Mouse (Mus musculus) CH12.LX (cell line): Measurements from ENCODE around the gene Lhcgr. TPM values are rescaled to one million over a fixed set of nuclear protein-coding genes. Genes with fewer than 3 reads are reported as not detected.

Experiments used
- DNase-seq: peaks from one replicate; pipeline ENCODE4 v3.0.0-alpha.2; 2013; ENCODE audit errors: extremely low read depth
- H3K27ac ChIP-seq: 2 replicates; pipeline ENCODE4 v1.5.1; 2012; ENCODE audit warnings: low read depth, mild to moderate bottlenecking, control low read depth, moderate library complexity; ENCODE audit not compliant: insufficient read depth
- H3K27me3 ChIP-seq: replicated peaks from 2 replicates; pipeline ENCODE3; 2012; ENCODE audit warnings: inconsistent platforms
- H3K36me3 ChIP-seq, 2 experiments: replicated peaks in 1 of 2; 2 replicates each; pipeline versions ENCODE3 to v1.6.1; 2012; ENCODE audit warnings: inconsistent platforms in 1 of 2, low read length in 1 of 2, mild to moderate bottlenecking in 1 of 2, mixed read lengths in 1 of 2, moderate library complexity in 1 of 2; ENCODE audit not compliant: control insufficient read depth in 1 of 2, insufficient read depth in 1 of 2
- H3K4me1 ChIP-seq, 2 experiments: 2 replicates each; pipeline ENCODE4 v1.6.1; 2012; ENCODE audit warnings: inconsistent platforms in 1 of 2, moderate library complexity in 1 of 2; ENCODE audit not compliant: insufficient read depth in 2 of 2, control insufficient read depth in 1 of 2
- H3K4me2 ChIP-seq: 2 replicates; pipeline ENCODE4 v1.6.1; 2012; ENCODE audit warnings: low read depth, mild to moderate bottlenecking, control low read depth; ENCODE audit not compliant: poor library complexity, insufficient read depth, severe bottlenecking
- H3K4me3 ChIP-seq, 3 experiments: fragments of 150-350 bp in 1 of 3; sonication (generic) in 1 of 3; replicated peaks in 1 of 3; 2 replicates each; pipeline versions ENCODE3 to v1.5.1; 2011 to 2012; ENCODE audit warnings: low read depth in 2 of 3, low read length in 2 of 3, mild to moderate bottlenecking in 2 of 3, moderate library complexity in 2 of 3, control low read depth in 1 of 3, improper control_type of control experiment in 1 of 3, inconsistent platforms in 1 of 3, mixed read lengths in 1 of 3; ENCODE audit not compliant: poor library complexity in 1 of 3
- H3K79me2 ChIP-seq: replicated peaks from 2 replicates; pipeline ENCODE4 v1.6.1; 2012; ENCODE audit warnings: mild to moderate bottlenecking, moderate library complexity; ENCODE audit not compliant: control insufficient read depth, poor library complexity, insufficient read depth, severe bottlenecking; ENCODE audit errors: extremely low read depth
- H3K9ac ChIP-seq: 2 replicates; pipeline ENCODE4 v1.6.1; 2012; ENCODE audit warnings: low read depth, mild to moderate bottlenecking, control low read depth, moderate library complexity; ENCODE audit not compliant: insufficient read depth
- H3K9me3 ChIP-seq: replicated peaks from 2 replicates; pipeline ENCODE3; 2012; ENCODE audit warnings: low read length, inconsistent platforms, mixed read lengths
- CHD1 ChIP-seq: IDR thresholded peaks from 2 replicates; pipeline ENCODE4 v1.6.1; 2012; ENCODE audit warnings: low read depth, low read length, improper control_type of control experiment, inconsistent platforms
- E2F4 ChIP-seq: IDR thresholded peaks from 2 replicates; pipeline ENCODE4 v1.6.1; 2011; ENCODE audit warnings: low read depth, low read length, improper control_type of control experiment; ENCODE audit not compliant: insufficient replicate concordance
- ELF1 ChIP-seq: IDR thresholded peaks from 2 replicates; pipeline ENCODE4 v1.6.1; 2014; ENCODE audit warnings: low read depth, mild to moderate bottlenecking, inconsistent platforms, low read length, improper control_type of control experiment
- ETS1 ChIP-seq: conservative IDR thresholded peaks from 2 replicates; pipeline ENCODE4 v1.6.1; 2012; ENCODE audit warnings: low read depth, mild to moderate bottlenecking, inconsistent platforms, low read length, improper control_type of control experiment, moderate library complexity
- HCFC1 ChIP-seq: IDR thresholded peaks from 2 replicates; pipeline ENCODE4 v1.6.1; 2012; ENCODE audit warnings: low read depth, mild to moderate bottlenecking, inconsistent platforms, low read length, improper control_type of control experiment
- JUN ChIP-seq: IDR thresholded peaks from 2 replicates; pipeline ENCODE4 v1.6.1; 2011; ENCODE audit warnings: low read depth, mild to moderate bottlenecking, low read length, improper control_type of control experiment, moderate library complexity; ENCODE audit not compliant: insufficient read depth
- JUND ChIP-seq: conservative IDR thresholded peaks from 2 replicates; pipeline ENCODE4 v1.6.1; 2011; ENCODE audit warnings: low read depth, low read length, improper control_type of control experiment
- KAT2A ChIP-seq: IDR thresholded peaks from 2 replicates; pipeline ENCODE4 v1.6.1; 2012; ENCODE audit warnings: low read length, improper control_type of control experiment, inconsistent platforms; ENCODE audit not compliant: insufficient replicate concordance
- MAFK ChIP-seq: IDR thresholded peaks from 2 replicates; pipeline ENCODE4 v1.6.1; 2011; ENCODE audit warnings: low read length, improper control_type of control experiment; ENCODE audit not compliant: insufficient replicate concordance
- MAX ChIP-seq: IDR thresholded peaks from 2 replicates; pipeline ENCODE4 v1.6.1; 2011; ENCODE audit warnings: low read length, improper control_type of control experiment
- MEF2A ChIP-seq: IDR thresholded peaks from 2 replicates; pipeline ENCODE4 v1.6.1; 2014; ENCODE audit warnings: low read depth, mild to moderate bottlenecking, inconsistent platforms, low read length, improper control_type of control experiment, borderline replicate concordance
- MYC ChIP-seq: IDR thresholded peaks from 2 replicates; pipeline ENCODE4 v1.6.1; 2011; ENCODE audit warnings: low read depth, mild to moderate bottlenecking, improper control_type of control experiment, low read length
- PAX5 ChIP-seq: IDR thresholded peaks from 2 replicates; pipeline ENCODE4 v1.6.1; 2012; ENCODE audit warnings: low read length, inconsistent platforms, mixed read lengths
- RCOR1 ChIP-seq: conservative IDR thresholded peaks from 2 replicates; pipeline ENCODE4 v1.6.1; 2012; ENCODE audit warnings: low read depth, mild to moderate bottlenecking, inconsistent platforms, low read length, improper control_type of control experiment
- SIN3A ChIP-seq: IDR thresholded peaks from 2 replicates; pipeline ENCODE4 v1.6.1; 2012; ENCODE audit warnings: low read length, improper control_type of control experiment, inconsistent platforms
- SMC3 ChIP-seq: IDR thresholded peaks from 2 replicates; pipeline ENCODE4 v1.6.1; 2011; ENCODE audit warnings: low read depth, low read length, improper control_type of control experiment
- UBTF ChIP-seq: IDR thresholded peaks from 2 replicates; pipeline ENCODE4 v1.6.1; 2012; ENCODE audit warnings: low read depth, mild to moderate bottlenecking, inconsistent platforms, low read length, improper control_type of control experiment, moderate library complexity
- USF2 ChIP-seq: conservative IDR thresholded peaks from 2 replicates; pipeline ENCODE4 v1.6.1; 2011; ENCODE audit warnings: low read depth, low read length, improper control_type of control experiment
- ZC3H11A ChIP-seq: IDR thresholded peaks from 2 replicates; pipeline ENCODE4 v1.6.1; 2012; ENCODE audit warnings: low read depth, mild to moderate bottlenecking, inconsistent platforms, low read length, improper control_type of control experiment
- dilution Hi-C: fragments of 300-500 bp; cut with MboI; formaldehyde crosslinking; loops from 2 replicates; pipeline ENCODE4 v1.14.3; 2020; ENCODE audit warnings: low sequenced_read_pairs; ENCODE audit not compliant: extremely low pct_unique_long_range_greater_than_20kb, extremely low pct_ligation_motif_present
- in situ Hi-C: fragments of 300-500 bp; cut with MboI; formaldehyde crosslinking; loops from 3 replicates; pipeline ENCODE4 v1.14.3; 2019; ENCODE audit warnings: low sequenced_read_pairs, low pct_ligation_motif_present, low pct_unique_long_range_greater_than_20kb, mixed read lengths
- polyA plus RNA-seq: library from polyadenylated mRNA; unstranded; fragments of >175 nt; gene quantifications from 2 replicates; pipeline ENCODE4 v1.2.1, GENCODE M21; 2012; ENCODE audit warnings: low read depth; ENCODE audit not compliant: insufficient read length
- total RNA-seq, 2 experiments: library from RNA; depleted of rRNA; stranded (reverse); fragments of 300-350 nt in 1 of 2; fragments of >200 nt in 1 of 2; gene quantifications; 2 replicates each; pipeline ENCODE4 v1.2.3; 2012 to 2014

Lhcgr gene
- total and polyA plus RNA-seq, 3 experiments = not detected

- H3K9ac ChIP-seq = no peak overlapping the region
- H3K4me1 ChIP-seq = no peaks in the 10 kb centered on the region
- no peaks in the 10 kb centered on the region for H3K36me3 ChIP-seq
- no peak for TF ChIP-seq E2F4
- TF ChIP-seq MYC = no peak
- TF ChIP-seq ETS1 = no peak
- TF ChIP-seq MAFK = no peak
- no peak for TF ChIP-seq KAT2A
- no peak for TF ChIP-seq ELF1
- no peak for TF ChIP-seq MAX
- TF ChIP-seq JUND = no peak
- H3K9me3 ChIP-seq = no peaks in the 10 kb centered on the region
- no peaks in the 10 kb centered on the region for H3K79me2 ChIP-seq
- dilution Hi-C loops = no loop called here
- DNase-seq = no peak
- in situ Hi-C loops = no loop called here
- H3K27ac ChIP-seq = no peak overlapping the region
- H3K4me2 ChIP-seq = no peak overlapping the region
- peaks cover 4% of the 10 kb centered on the region for H3K27me3 ChIP-seq
- no peak overlapping the region for H3K4me3 ChIP-seq
Observed at GRCm38 (mm10) chr17:88779148-88779547, 12.6 kb downstream of the Lhcgr start.

GRCm38 (mm10) chr17:88774103-88774526, 17.7 kb downstream of the Lhcgr start:
- Histone ChIP-seq H3K36me3 (no peaks in the 10 kb centered on the region), H3K4me2 (no peak overlapping the region), H3K9me3 (no peaks in the 10 kb centered on the region), H3K4me3 (no peak overlapping the region), H3K27ac (no peak overlapping the region), H3K9ac (no peak overlapping the region), H3K79me2 (no peaks in the 10 kb centered on the region), H3K27me3 (peaks cover 4% of the 10 kb centered on the region), H3K4me1 (no peaks in the 10 kb centered on the region)
- in situ Hi-C loops = no loop called here
- dilution Hi-C loops = no loop called here
- DNase-seq = no peak
- TF ChIP-seq JUN (no peak), UBTF (no peak), SMC3 (no peak), MYC (no peak), CHD1 (no peak), SIN3A (no peak), USF2 (no peak), RCOR1 (no peak), MEF2A (no peak), MAX (no peak), KAT2A (no peak), PAX5 (no peak), ETS1 (no peak), ZC3H11A (no peak), ELF1 (no peak), HCFC1 (no peak)
